Mouse (Mus musculus) mouse trophoblast stem cell (cell line): ENCODE data around the gene Spns2.

Experiments used
- in situ Hi-C, 2 experiments: fragments of 300-500 bp; cut with MseI, MboI; formaldehyde crosslinking; loops; 2 replicates in 1 of 2; 3 replicates in 1 of 2; pipeline ENCODE4 v1.15.1; 2025

Gene Spns2

DNA sequence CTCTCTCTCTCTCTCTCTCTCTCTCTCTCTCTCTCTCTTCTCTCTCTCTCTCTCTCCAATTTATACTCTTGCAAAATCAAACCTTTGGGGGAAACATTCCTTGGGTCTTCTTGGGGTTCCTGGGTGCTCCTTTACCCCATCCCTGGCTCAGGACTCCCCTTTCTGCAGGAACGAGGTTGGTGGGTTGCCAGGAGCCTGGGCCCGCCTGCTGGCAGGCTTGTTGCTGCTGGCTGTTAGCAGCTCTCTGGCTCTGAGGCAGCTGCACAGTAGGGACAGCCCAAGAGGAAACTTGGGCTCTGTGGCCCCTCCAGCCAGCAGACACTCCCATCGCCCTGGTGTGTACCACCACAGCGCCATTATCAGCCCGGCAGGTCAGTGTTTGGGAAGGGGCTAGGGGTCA, 53.4 kb downstream of the Spns2 start:
- in situ Hi-C loops: loop anchor here (5.0 to 10.0 kb wide), 3 partner anchors 126 to 204 kb away; no protein-coding TSS in a partner anchor

DNA sequence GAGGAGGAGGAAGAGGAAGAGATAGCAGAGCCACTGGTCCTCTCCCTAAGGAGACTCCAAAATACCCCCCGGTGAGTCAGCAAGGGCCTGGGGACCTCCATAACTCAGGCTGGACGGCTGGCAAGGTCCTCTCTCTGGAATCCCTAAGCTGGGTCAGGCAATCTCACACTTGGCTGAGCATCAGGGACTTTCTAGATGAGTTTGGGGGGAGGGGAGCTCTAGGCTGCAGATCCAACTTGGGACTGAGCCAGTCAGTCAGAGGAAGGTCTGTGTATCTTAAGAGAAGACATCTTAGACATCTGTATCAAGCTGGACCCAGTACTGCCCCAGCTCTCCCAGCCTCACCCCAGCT, 54.0 kb downstream of the Spns2 start:
- in situ Hi-C loops: loop anchor here (5.0 to 10.0 kb wide), 3 partner anchors 127 to 203 kb away; no protein-coding TSS in a partner anchor

DNA sequence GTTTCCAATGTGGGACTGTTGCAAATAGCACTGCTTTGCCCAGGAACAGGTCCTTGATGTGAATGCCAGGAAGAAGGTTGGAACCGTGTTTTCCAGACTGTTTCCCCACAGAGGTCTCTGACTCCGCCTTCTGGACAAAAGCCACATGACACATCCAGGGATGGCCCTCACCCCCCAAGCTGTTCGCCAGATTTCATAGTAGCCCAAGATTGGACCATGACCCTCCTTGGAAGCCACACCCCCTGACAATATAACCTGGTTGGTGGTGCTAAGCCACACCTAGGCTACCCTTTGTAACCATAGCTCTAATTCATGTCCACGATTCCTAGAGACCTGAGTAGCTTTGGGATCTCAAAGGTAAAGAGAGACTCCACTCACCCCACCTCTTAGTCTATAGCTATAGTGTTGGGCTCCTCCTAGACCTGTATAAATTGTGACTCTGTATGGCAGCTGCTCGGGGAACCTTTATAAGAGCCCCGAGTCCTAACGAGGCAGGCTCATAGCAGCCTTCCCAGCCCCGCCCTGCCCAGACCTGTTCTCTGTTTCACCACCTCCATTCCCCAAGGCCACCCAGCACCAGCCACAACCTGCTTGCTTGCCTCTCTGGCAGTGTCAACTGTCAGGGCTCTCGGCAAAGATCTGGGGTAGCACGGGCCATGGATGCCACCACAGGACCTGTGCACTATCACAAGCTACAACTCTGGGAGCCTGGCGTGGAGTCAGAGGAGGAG, 54.6 kb downstream of the Spns2 start, which contains the start of gene Ggt6:
Gene Ggt6 (plus strand): TSS at position 564 of the 731 bp plus-strand sequence.
- in situ Hi-C loops: loop anchor here (5.0 to 10.0 kb wide), 3 partner anchors 127 to 203 kb away; no protein-coding TSS in a partner anchor

DNA sequence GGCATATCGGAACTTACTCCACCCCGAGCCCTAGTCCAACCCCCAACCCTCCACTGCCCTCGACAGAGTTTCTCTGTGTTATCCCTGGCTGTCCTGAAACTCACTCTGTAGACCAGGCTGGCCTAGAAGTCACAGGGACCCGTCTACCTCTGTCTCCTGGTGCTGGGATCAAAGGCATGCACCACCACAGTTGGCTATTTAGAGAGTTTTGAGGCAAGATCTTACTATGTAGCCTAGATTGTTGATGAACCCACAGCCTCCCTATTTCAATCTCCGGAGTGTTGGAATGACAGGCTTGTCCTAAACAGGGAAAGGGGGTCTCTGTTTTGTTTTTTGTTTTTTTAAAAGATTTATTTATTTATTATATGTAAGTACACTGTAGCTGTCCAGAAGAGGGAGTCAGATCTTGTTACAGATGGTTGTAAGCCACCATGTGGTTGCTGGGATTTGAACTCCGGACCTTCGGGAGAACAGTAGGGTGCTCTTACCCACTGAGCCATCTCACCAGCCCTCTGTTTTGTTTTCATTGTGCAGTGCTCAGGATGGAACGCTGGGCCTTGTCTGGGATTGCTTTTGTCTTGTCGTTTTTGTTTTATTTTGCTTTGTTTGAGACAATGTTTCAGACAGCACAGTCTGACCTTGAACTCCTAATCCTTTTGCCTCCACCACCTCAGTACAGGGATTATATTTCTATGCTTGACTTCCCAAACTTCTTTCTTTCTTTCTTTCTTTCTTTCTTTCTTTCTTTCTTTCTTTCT, 59.2 kb downstream of the Spns2 start:
- in situ Hi-C loops: loop anchor here in 1 of 2 experiments (10.0 kb wide), 1 partner anchor 134 kb away; no protein-coding TSS in a partner anchor

DNA sequence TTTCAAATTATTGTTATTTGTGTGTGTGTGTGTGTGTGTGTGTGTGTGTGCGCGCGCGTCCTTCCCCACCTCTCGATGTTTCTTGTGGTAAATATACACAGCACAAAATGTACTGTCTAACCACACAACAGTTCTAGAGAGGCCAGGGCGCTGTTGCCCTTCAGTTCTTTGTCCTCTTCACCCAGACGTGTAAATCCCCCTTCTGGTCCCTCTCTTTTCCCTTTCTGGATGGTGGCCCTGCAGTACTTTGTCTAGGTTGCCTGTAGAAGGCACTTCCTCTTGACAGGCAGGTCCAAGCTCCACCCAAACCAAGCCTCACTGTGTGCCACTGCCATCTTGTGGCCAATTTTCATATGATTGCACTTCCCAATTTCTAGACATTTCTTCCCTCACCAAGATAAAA, 60.4 kb downstream of the Spns2 start:
- in situ Hi-C loops: loop anchor here (5.0 kb wide), 2 partner anchors 87 to 207 kb away; no protein-coding TSS in a partner anchor

DNA sequence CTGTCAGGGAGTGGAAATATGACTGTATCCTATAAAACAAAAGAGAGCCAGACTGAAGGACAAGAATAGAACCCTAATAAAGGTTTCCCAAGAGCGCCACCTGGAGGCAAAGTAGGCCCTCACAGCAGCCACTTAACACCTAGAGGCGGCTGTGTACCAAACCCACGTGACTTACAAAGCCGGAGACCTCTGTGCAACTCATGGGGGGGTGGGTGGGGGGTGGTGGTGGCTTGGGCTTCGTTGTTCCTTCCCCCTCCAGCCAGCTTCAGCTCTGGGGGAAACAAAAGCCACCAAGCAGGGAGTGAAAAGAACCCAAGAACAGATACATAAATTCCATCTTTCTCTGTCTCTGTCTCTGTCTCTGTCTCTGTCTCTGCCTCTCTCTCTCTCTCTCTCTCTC, 61.0 kb downstream of the Spns2 start:
- in situ Hi-C loops: loop anchor here (5.0 kb wide), 2 partner anchors 86 to 206 kb away; no protein-coding TSS in a partner anchor

DNA sequence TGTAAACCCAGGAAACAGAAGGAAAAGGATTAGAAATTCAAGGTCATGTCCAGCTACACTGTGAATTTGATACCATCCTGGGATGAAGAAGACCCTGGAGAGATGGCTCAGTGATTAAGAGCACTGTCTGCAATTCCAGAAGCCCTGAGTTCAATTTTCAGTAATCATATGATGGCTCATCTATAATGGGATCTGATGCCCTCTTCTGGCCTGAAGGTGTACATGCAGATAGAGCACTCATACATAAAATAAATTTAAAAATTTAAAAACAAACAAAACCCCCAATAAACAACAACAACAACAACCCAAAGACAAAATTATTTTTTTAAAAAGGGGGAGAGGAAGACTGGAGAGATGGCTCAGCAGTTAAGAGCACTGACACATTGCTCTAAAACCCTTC, 62.8 kb downstream of the Spns2 start:
- in situ Hi-C loops: loop anchor here (5.0 kb wide), 2 partner anchors 85 to 205 kb away; no protein-coding TSS in a partner anchor

DNA sequence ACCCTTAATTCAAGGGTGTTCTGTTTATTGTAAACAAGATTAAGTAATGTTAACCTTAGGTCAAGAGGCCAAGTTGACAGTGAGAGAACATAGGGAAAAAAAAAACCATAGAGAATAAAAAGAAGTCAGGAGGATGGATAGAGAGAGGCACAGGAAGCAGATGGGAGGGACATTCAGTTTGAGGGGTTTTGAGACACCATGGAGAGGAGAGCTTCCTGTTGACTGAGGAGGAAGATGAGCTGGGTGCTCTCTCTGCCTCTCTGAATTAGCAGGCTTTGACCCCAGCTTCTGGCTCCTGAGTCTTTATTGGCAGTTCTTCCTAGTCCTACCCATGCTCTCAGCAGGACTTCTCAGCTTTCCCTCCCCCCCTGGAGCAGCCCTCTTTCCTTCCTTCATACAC, 64.5 kb downstream of the Spns2 start:
- in situ Hi-C loops: loop anchor here (5.0 kb wide), 2 partner anchors 83 to 203 kb away; no protein-coding TSS in a partner anchor

DNA sequence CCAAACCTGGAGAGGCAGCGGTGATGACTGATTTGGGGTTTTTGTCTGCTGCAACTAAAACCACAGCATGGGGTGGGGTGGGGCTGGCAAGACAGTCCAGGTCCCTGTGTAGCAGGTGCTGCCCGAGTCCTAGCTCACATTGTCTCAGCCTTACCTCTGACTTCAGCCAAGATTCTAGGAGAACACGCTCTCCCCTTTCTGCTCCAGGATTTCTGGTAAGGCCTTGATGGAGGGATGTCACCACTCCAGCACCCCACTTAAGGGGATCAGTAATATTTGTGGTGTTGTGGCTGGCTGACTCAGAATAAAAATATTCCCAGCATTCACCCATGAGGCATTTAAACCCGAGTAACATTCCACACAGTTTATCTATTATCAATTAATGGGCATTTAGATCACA, 66.0 kb downstream of the Spns2 start:
- in situ Hi-C loops: no loop called here

DNA sequence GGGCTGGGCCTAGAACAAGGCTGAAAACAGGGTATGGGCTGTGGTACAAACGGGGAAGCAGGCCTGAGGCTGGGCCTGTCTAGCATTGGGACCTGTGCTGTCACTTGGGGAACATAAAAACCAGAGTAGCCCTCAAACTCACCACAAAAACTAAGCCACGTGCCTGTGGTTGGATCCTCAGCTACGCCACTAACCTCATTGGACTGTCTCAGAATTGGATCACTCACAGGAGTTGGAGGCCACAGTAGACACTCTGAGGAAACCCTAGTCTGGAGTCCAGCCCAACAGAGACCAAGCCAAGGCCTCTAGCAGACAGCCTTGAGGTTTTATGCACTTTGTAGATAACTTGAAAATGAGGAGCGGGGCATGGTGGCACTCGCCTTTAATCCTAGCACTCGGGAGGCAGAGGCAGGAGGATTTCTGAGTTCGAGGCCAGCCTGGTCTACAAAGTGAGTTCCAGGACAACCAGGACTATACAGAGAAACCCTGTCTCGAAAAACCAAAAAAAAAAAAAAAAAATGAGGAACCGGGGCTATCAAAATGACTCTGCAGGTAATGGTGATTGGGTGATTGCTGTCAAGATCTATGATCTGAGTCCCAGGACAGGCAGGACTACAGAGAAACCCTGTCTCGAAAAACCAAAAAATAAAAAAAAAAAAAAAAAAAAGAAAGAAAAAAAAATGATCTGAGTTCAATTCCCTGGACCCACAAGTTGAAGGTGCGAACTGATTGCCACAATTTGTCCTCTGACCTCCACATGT, 68.0 kb downstream of the Spns2 start:
- in situ Hi-C loops: no loop called here

DNA sequence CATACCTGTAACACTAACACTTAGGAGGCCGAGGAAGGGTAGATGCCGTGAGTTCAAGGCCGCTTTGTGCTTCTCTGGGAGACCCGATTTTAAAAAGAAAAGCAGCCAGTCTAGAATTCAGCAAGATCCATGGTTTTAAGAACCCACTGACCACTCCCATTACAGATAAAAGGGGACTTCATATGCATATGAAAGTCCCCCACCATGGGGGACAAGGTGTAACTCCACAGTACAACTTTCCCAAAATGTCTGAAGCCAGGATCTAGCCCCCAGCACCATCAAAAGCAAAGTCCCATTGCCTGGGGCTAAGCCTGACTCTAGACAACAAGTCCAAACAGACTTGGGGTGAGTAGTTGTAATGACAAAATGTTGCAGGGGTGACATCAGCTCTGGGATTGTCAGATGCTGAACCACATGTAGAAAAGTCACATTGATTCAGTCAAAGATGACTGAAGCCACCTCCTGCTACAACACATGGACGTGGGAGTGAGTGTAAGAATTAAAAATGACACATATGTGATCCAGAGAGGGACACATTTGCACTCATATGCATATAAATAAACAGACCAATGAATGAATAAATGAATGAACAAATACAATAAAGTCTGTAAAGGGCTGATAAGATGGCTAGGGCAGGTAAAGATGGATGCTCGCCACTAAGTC, 69.1 kb downstream of the Spns2 start:
- in situ Hi-C loops: no loop called here

DNA sequence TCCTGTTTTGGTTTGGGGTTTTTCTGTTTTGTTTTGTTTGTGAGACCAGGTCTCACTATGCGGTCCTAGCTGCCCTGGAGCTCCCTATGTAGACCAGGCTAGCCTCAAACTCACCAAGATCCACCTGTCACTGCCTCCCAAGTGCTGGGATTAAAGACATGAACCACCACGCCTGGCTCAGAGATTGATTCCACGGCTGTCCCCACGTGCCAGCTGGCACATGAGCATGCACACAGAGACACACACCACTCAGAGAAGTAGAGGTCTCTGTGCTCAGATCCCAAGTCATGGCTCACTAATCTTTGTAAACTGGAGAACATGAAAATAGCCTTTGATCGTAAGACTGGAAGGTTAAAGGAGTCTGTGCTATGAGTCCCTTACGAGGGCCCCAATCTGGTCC, 70.7 kb downstream of the Spns2 start:
- in situ Hi-C loops: no loop called here

DNA sequence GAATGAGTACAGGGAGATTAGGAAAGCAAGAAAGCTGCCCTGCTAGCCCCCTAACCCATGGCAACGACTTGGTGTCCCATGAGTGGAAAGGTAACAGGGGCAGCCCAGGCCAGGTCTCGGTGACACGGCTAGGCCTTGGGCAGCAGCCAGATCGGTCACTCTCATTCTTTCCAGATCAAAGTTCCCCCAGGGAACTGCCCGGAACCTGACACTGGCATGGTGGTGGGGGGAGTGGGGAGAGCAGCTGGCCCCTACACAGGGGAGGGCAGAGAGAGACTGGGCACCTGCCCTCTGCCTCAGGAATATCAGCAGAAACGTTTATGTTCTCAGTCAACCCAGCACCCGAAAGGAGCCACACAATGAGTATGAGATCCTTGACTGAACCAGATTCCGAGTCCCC, 71.5 kb downstream of the Spns2 start:
- in situ Hi-C loops: no loop called here

DNA sequence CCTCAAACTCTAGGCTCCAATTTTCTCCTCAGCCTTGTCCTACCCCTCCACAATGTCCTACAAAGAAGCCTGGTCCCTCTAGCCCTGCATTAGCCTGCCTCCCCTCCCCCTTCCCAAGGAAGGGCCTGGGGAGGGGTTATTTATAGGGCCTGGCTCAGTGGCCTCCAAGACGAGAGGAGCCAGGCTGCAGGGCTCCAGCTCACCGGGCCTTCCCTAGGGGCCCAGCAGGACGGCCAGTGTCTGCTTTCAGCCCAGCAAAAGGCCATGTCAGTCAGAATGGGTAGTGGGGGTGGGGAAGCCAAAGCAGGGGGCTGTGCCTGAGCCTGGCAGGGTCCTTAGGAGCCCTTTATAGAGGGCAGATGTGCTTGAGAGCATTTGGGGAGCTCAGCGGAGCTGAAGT, 72.3 kb downstream of the Spns2 start:
- in situ Hi-C loops: no loop called here

DNA sequence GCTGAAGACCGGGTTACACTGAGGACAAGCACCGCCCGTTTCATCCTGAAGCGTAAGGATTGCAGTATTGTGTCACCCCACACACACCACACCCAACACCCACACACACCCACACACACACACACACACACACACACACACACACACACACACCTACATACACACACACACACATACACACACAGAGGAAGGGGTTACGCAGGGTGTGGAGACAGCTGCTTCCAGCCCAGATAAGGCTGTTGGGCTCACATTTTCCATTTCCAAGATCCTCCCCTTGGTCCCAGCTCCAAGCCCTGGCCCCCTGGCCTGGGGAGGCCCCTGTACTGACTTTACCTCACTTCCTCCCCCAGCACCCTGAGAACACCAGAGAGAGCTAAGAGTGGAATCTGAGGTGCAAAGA, 73.0 kb downstream of the Spns2 start:
- in situ Hi-C loops: no loop called here

DNA sequence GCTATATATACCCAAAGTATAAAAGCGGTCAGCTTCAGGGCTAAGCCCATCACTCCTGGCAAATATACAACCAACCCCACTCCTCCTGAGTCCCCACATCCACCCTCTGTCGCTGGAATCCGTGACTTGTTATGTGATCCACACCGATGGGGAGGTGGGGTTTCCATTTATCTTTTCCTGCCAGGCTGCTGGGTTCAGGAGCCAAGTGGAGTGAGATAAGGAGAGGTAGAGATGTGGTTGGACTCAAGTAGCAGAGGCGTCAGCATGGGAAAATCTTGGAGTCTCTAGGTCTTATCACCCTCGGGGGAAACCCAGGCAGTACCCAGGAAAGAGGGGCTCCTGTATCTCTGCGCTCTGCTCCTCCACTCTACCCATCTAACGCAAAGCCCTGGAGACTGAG, 74.5 kb downstream of the Spns2 start:
- in situ Hi-C loops: no loop called here

DNA sequence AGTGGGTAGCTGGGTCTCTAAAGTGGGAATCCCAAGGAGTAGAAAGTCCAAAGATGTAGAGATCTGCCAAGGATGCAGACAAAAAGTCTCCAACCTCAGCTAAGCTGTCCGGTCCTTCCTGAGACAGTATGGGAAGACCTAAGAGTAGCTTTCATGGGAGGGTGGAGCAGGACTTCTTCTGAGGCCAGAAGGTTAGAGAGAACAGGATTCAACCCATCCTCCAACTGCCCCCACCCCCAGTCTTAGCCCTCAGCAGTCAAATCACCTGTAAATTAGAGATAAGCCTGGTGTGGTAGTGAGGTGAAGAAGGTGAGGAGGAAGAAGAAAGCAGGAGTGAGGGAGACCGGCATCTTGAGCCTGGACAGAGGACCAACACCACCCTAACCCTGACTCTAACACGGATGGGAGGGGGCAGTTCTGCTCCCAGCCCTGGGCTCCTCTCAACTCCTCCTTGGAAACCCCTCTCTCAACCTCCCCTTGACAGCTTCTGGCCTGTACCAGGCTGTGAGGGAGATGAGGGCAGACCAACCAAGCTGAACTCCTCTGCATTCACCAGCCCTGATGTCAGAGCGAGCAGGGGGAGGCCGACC, 76.0 kb downstream of the Spns2 start:
- in situ Hi-C loops: no loop called here

DNA sequence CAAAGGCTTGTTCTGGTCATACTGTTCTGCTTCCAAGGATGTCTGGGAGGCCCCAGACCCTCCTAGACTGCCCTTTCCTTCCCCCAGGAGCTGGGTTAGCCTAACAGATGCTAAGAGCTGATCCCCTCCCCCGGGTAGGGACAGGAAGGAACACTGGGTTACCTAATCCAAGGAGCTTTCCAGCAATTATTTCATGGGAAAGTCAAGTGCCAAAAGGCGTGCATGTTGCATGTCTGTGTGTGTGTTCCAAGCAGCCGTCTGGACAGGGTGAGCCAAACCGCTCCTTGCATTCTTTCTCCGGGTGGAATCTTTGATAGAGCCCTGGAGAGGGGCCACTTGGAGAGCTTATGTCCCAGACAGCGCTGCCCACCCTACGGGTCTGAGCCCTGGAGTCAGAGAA, 76.7 kb downstream of the Spns2 start:
- in situ Hi-C loops: no loop called here

DNA sequence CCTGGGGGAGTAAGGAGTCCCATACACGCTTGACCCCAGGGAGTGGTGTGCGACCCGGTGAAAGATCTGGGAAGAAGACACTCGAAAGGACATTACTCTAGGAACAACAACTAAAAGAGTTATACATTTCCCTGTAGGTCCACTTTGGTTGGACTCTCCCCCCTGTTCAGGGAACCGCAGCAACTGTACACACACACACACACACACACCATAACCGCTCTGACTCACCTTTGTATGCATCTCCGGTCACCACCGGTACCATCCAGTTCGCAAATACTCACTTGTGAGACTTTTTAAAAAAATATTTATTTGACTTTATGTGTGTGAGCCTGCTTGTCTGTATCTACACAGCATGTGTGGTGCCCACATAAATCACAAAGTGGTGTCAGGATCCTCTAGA, 77.8 kb downstream of the Spns2 start:
- in situ Hi-C loops: no loop called here

DNA sequence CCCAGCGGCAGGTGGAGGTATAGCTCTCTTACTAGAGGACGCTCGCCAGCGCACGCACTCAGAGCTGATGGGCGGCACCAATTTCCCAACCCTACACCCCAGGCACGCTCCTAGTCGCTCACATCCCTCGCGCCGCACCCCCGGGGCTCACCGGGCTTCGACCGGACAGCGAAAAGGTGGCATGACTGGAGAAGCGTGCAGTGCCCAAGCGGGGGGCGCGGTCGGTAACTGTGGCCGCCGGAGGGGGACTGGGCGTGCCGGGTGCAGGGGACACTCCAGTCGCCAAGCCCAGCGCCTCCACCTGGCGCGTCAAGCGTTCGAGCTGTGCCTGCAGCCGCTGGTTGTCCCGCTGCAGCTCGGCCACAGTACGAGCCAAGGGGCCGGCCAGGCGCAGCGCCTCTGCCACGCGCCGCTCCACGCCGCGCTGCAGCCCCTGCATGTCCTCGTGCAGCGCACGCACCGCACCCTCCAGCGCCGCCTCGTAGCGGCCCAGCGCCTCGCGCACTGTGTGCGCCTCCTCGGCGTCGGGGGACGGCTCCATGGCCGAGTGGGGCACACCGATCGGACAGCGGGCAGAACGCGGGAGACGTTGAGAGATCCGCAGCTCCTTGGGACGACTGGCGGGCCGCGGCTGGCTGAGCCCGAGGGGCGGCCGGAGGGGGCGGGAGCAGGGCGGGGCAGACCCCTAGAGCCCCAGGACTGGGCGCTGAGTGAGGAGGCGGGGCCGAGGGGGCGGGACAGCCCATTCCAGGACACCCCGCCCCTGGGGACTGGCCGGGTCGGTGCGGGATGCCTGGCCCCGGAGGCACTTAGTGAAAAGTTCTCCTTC, 78.4 kb downstream of the Spns2 start, which contains the start of gene Smtnl2:
Gene Smtnl2 (minus strand): TSS at position 621 of the 829 bp plus-strand sequence.
- in situ Hi-C loops: no loop called here
